Mouse (Mus musculus): ENCODE results near the gene Setd1a.

Setd1a gene

DNA sequence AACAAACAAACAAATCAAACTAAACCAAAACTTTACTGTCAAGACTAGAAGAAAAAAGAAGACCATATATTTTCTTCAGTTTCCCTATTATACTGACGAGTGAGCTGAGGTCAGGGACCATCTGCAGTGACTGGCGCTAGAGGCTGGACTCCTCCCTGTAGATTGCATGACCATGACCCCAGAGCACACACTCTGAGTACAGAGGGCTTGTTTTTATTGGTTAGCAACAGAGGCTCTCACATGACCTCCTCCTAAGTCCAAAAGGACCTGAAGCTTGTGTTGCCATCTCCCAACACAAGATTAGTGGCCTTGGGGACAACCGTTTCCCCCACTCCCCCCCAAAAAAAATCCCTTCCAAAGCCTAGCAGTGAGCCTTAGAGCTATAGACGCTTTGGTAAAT lies 37.4 kb downstream of the Setd1a start:
- peaks cover 69% of the 10 kb centered on the region for H3K4me1 ChIP-seq (replicated peaks; ENCODE audit: low read depth, low read length)
- no peaks in the 10 kb centered on the region for H3K9me3 ChIP-seq (ENCODE audit: low read length)
- H3K27me3 ChIP-seq (ENCODE audit: insufficient read depth, low read length), result peaks cover 35% of the 10 kb centered on the region
- no peak for TF ChIP-seq CTCF (conservative IDR thresholded peaks at IDR 0.05; ENCODE audit: low read length)
- no peak for TF ChIP-seq POU5F1 (IDR thresholded peaks at IDR 0.05; ENCODE audit: borderline replicate concordance, low read length)
- TF ChIP-seq NANOG (IDR thresholded peaks at IDR 0.05; ENCODE audit: borderline replicate concordance, low read length), result no peak
- H3K36me3 ChIP-seq (ENCODE audit: insufficient read depth, low read length), result no peaks in the 10 kb centered on the region
- H3K4me3 ChIP-seq (replicated peaks; ENCODE audit: low read length), result 0 out of 2 replicates have a peak overlapping the region, but pooled peaks have one; percentile 54

DNA sequence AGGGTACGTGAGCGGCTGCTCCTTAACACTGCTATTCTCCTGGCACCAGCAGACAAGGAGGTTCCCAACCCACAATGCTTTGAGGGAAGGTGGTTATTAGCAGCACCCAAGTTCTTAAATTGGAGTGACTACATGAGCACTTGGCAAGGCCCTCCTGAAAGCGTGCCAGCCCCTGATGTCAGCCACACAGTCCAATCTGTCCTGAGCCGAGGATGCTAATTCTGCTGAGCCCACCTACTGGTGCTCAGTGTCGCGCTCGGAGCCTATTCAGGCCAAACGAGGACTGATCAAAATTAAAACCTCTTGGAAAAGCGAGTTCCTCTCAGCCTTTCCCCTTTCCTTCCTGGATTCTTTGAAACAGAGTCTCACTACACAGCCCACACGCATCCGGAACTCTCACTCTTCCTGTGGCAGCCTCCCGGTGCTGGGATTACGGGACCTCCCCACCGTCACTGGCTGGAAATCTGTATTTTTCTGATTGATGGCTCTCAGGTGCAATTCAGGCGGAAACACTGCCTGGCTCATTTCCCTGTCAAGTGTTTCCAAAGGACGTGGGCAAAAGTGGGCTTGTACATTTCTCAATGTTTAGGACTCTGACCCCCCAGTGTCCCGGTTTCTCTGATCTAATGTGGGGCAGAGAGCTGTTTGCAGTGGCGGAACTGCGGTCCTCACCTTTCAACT lies 37.9 kb downstream of the Setd1a start:
- TF ChIP-seq NANOG (IDR thresholded peaks at IDR 0.05; ENCODE audit: borderline replicate concordance, low read length), result no peak
- TF ChIP-seq POU5F1 (IDR thresholded peaks at IDR 0.05; ENCODE audit: borderline replicate concordance, low read length), result no peak
- TF ChIP-seq CTCF (conservative IDR thresholded peaks at IDR 0.05; ENCODE audit: low read length), result no peak
- H3K4me1 ChIP-seq (replicated peaks; ENCODE audit: low read depth, low read length), result peaks cover 64% of the 10 kb centered on the region
- H3K9me3 ChIP-seq (ENCODE audit: low read length), result no peaks in the 10 kb centered on the region
- peak overlapping the region; percentile 54 for H3K4me3 ChIP-seq (replicated peaks; ENCODE audit: low read length)
- peaks cover 35% of the 10 kb centered on the region for H3K27me3 ChIP-seq (ENCODE audit: insufficient read depth, low read length)
- no peaks in the 10 kb centered on the region for H3K36me3 ChIP-seq (ENCODE audit: insufficient read depth, low read length)

DNA sequence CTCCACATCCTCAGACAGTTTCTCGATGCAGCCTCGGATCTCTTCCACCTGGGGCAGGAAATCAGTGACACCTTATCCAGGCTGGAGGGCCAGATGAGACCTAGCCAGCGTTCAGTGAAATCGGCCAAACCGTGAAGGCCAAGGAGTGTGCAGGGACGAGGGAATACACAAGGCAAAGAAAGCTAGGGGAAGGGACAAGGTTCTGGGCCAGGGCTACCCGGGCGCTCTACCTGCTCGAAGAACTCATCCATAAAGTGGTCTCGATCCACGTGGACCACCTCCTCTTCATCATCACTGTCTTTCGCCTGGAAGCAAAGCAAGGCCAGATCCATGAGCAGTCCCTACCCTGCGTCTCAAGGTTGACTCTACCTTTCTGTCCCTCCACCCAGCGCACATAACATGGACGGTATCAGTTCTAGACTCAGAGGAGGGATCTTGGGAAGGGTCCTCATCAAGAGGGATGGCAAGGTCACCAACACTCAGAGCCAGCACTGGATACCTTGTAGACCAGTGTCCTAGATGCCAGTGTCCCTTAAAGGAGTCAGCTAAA lies 38.7 kb downstream of the Setd1a start:
- H3K9me3 ChIP-seq (ENCODE audit: low read length), result no peaks in the 10 kb centered on the region
- TF ChIP-seq CTCF (conservative IDR thresholded peaks at IDR 0.05; ENCODE audit: low read length), result no peak

DNA sequence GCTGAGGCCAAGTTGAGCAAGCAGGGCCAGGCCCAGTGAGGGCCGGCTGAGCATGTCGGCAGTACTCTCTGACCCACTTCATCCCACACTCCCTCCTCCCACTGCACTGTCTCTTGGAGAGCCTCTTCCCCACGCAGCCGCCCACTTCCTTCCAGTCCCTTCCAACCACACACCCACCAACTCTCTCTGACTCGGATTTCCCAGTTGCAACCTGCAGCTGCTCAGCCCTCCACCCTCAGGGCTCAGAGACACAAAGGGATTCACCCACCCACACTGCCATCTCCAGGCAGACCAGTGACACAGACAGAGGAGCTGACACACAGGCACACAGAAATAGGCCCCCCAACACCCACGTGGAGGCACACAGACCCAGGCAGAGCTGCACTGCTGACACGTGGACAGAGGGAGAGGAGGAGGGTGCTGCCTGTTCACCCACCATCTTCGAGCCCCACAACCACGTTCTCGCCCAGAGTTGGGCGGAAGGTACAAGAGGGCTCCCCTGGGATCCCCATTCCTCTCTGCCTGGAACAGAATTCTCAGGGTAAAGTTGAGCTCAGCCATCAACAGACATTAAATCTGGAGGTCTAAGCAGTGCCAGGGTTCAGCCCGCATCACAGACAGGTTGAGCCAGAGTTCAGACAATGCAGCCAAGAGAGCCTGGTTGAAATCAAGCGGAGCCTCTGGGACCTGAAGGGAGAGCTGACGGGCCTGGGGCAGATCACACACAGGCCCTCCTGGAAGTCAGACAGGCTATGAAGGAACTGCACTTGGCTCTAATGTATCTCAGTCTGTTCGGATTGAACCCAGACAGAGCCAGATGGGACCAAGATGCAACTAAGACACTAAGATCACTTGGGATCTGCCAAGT lies 39.7 kb downstream of the Setd1a start:
- H3K4me1 ChIP-seq (replicated peaks; ENCODE audit: low read depth, low read length), result peaks cover 46% of the 10 kb centered on the region
- H3K27me3 ChIP-seq (ENCODE audit: insufficient read depth, low read length), result peaks cover 32% of the 10 kb centered on the region
- TF ChIP-seq NANOG (IDR thresholded peaks at IDR 0.05; ENCODE audit: borderline replicate concordance, low read length), result no peak
- no peak for TF ChIP-seq CTCF (conservative IDR thresholded peaks at IDR 0.05; ENCODE audit: low read length)
- no peak for TF ChIP-seq POU5F1 (IDR thresholded peaks at IDR 0.05; ENCODE audit: borderline replicate concordance, low read length)
- H3K9me3 ChIP-seq (ENCODE audit: low read length), result no peaks in the 10 kb centered on the region
- H3K4me3 ChIP-seq (replicated peaks; ENCODE audit: low read length), result peak overlapping the region; percentile 50
- H3K36me3 ChIP-seq (ENCODE audit: insufficient read depth, low read length), result no peaks in the 10 kb centered on the region

More for the DNA sequence above, 38.7 kb downstream of the Setd1a start:
- Histone ChIP-seq H3K4me1 (replicated peaks; ENCODE audit: low read depth, low read length) (peaks cover 55% of the 10 kb centered on the region), H3K27me3 (ENCODE audit: insufficient read depth, low read length) (peaks cover 35% of the 10 kb centered on the region), H3K4me3 (replicated peaks; ENCODE audit: low read length) (peak overlapping the region; percentile 54), H3K36me3 (ENCODE audit: insufficient read depth, low read length) (no peaks in the 10 kb centered on the region)

DNA sequence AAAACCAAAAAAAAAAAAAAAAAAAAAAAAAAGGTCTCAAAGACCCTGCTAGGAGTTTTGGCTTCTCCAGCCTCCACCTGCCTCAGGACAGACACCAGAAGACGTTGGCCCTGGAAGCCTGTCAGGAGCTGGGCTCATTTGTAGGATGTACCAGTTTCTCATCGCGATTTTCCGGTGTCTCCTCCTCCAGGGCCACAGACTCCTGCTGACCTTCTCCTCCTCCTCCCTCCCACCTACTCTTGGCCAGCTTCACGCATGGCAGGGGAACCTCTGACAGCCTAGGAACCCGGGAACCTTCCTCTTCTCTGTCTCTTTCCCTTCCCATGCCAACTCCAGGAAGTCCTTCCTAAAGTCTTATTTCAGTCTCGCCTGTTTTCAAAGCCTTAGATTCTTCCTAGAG lies 40.6 kb downstream of the Setd1a start:
- TF ChIP-seq CTCF (conservative IDR thresholded peaks at IDR 0.05; ENCODE audit: low read length), result no peak
- no peak for TF ChIP-seq NANOG (IDR thresholded peaks at IDR 0.05; ENCODE audit: borderline replicate concordance, low read length)
- no peak for TF ChIP-seq POU5F1 (IDR thresholded peaks at IDR 0.05; ENCODE audit: borderline replicate concordance, low read length)
- peaks cover 31% of the 10 kb centered on the region for H3K27me3 ChIP-seq (ENCODE audit: insufficient read depth, low read length)
- peaks cover 38% of the 10 kb centered on the region for H3K4me1 ChIP-seq (replicated peaks; ENCODE audit: low read depth, low read length)
- H3K36me3 ChIP-seq (ENCODE audit: insufficient read depth, low read length), result no peaks in the 10 kb centered on the region
- no peaks in the 10 kb centered on the region for H3K9me3 ChIP-seq (ENCODE audit: low read length)
- H3K4me3 ChIP-seq (replicated peaks; ENCODE audit: low read length), result no peak overlapping the region

DNA sequence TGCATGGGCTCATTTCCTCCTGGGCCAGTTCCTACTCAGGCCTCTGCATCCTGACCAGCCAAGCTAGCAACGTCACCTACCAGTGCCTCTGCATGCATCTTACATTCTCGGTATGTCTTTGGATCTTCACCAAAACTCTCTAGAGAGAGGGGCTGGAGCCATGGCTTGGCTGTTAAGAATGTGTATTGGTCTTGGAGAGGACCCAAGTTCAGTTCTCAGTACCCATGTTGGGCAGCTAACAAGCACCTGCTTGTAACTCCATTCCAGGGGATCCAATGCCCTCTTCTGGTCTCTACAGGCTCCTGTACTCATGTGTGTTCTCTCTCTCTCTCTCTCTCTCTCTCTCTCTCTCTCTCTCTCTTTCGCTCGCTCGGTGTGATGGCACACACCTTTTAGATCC lies 41.3 kb downstream of the Setd1a start:
- H3K27me3 ChIP-seq (ENCODE audit: insufficient read depth, low read length), result peaks cover 30% of the 10 kb centered on the region
- H3K9me3 ChIP-seq (ENCODE audit: low read length), result no peaks in the 10 kb centered on the region
- peaks cover 34% of the 10 kb centered on the region for H3K4me1 ChIP-seq (replicated peaks; ENCODE audit: low read depth, low read length)
- H3K4me3 ChIP-seq (replicated peaks; ENCODE audit: low read length), result no peak overlapping the region
- H3K36me3 ChIP-seq (ENCODE audit: insufficient read depth, low read length), result no peaks in the 10 kb centered on the region
- TF ChIP-seq POU5F1 (IDR thresholded peaks at IDR 0.05; ENCODE audit: borderline replicate concordance, low read length) (no peak), NANOG (IDR thresholded peaks at IDR 0.05; ENCODE audit: borderline replicate concordance, low read length) (no peak), CTCF (conservative IDR thresholded peaks at IDR 0.05; ENCODE audit: low read length) (no peak)

DNA sequence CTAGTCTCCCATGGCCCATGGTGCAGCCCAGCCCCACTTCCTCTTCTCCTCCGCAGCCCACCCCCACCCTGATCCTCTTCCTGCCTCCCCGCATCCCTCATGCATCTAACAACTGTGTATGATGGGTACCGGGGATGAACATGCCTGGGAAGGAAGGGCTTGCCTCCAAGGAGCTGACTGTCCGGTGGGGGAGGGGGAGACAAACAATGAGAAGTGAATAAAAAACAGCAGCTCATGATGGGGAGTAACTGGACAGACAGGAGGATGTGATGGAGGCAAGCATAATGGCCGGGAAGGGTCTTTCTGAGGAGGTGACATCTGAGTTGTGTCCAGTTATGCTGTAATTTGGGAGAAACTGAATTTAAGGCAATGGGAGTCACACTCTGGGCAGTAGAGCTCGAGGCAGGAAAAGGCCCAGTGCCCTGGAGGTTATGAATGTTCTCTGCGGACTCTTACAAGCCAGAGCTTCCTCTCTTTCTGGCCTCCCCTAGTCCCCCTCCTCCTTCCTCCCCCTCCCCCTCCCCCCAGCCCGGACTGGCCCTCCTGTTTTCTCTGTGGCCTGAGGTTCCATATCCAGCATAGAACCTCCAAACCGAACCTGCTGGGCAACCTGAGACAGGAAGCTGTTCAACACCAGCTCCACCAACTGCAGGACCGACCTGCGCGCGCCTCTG lies 44.5 kb downstream of the Setd1a start:
- no peaks in the 10 kb centered on the region for H3K36me3 ChIP-seq (ENCODE audit: insufficient read depth, low read length)
- no peak for TF ChIP-seq CTCF (conservative IDR thresholded peaks at IDR 0.05; ENCODE audit: low read length)
- no peaks in the 10 kb centered on the region for H3K9me3 ChIP-seq (ENCODE audit: low read length)
- peaks cover 24% of the 10 kb centered on the region for H3K4me1 ChIP-seq (replicated peaks; ENCODE audit: low read depth, low read length)
- H3K4me3 ChIP-seq (replicated peaks; ENCODE audit: low read length), result no peak overlapping the region
- H3K27me3 ChIP-seq (ENCODE audit: insufficient read depth, low read length), result peaks cover 30% of the 10 kb centered on the region

DNA sequence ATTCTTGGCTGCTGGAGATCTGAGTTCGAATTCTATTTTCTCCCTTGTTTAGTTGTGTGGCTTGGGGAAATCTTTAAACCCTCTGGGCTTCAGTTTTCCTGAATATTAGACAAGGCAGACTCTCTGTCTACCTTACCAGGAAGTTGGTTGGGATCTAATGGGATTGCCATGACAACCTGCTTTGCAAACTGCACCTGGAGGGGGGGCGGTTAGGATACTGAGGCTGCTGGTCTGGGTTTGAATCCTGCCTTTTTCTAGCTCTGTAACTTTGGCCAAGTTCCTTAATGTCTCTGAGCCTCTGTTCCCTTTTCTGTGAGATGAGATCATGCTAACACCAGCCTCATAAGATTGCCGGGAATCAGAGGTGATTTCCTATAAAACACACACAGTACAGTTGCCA lies 46.0 kb downstream of the Setd1a start:
- Histone ChIP-seq H3K36me3 (ENCODE audit: insufficient read depth, low read length) (no peaks in the 10 kb centered on the region), H3K4me1 (replicated peaks; ENCODE audit: low read depth, low read length) (peaks cover 12% of the 10 kb centered on the region), H3K27me3 (ENCODE audit: insufficient read depth, low read length) (peaks cover 30% of the 10 kb centered on the region), H3K9me3 (ENCODE audit: low read length) (no peaks in the 10 kb centered on the region), H3K4me3 (replicated peaks; ENCODE audit: low read length) (no peak overlapping the region)
- no peak for TF ChIP-seq CTCF (conservative IDR thresholded peaks at IDR 0.05; ENCODE audit: low read length)
- TF ChIP-seq POU5F1 (IDR thresholded peaks at IDR 0.05; ENCODE audit: borderline replicate concordance, low read length), result no peak
- no peak for TF ChIP-seq NANOG (IDR thresholded peaks at IDR 0.05; ENCODE audit: borderline replicate concordance, low read length)
